Mouse (Mus musculus) forebrain, embryonic 16.5 days (tissue): ENCODE data around the gene Ltf. TPM values are rescaled to one million over a fixed set of nuclear protein-coding genes. Genes with fewer than 3 reads are reported as not detected.

ENCODE experiments used
- ATAC-seq: fragments of 200-750 bp; cut with Nextera tagmentation; 2 replicates; pipeline ENCODE4 v1.8.0; 2017; ENCODE audit warnings: mild to moderate bottlenecking, moderate library complexity
- H3K27ac ChIP-seq: fragments of 300-500 bp; sonication (generic); 2 replicates; pipeline ENCODE4 v1.5.1; 2014; ENCODE audit warnings: low read length, control low read depth
- H3K27me3 ChIP-seq: fragments of 300-500 bp; sonication (generic); replicated peaks from 2 replicates; pipeline ENCODE4 v1.6.1; 2014; ENCODE audit warnings: low read length; ENCODE audit not compliant: control insufficient read depth, insufficient read depth
- H3K36me3 ChIP-seq: fragments of 300-500 bp; sonication (generic); 2 replicates; pipeline ENCODE4 v1.6.1; 2014; ENCODE audit not compliant: control insufficient read depth, insufficient read depth
- H3K4me1 ChIP-seq: fragments of 300-500 bp; sonication (generic); replicated peaks from 2 replicates; pipeline ENCODE4 v1.6.1; 2014; ENCODE audit warnings: low read length; ENCODE audit not compliant: control insufficient read depth, insufficient read depth
- H3K4me2 ChIP-seq: fragments of 300-500 bp; sonication (generic); 2 replicates; pipeline ENCODE4 v1.6.1; 2014; ENCODE audit warnings: mild to moderate bottlenecking, low read length, control low read depth
- H3K4me3 ChIP-seq: fragments of 300-500 bp; sonication (generic); replicated peaks from 2 replicates; pipeline ENCODE4 v1.5.1; 2014; ENCODE audit warnings: mild to moderate bottlenecking, low read length, control low read depth
- H3K9ac ChIP-seq: fragments of 300-500 bp; sonication (generic); replicated peaks from 2 replicates; pipeline ENCODE4 v1.6.1; 2014; ENCODE audit warnings: low read depth, low read length, control low read depth
- H3K9me3 ChIP-seq: fragments of 300-500 bp; sonication (generic); 2 replicates; pipeline ENCODE4 v1.6.1; 2016; ENCODE audit warnings: low read length; ENCODE audit not compliant: control insufficient read depth
- WGBS: fragments of 180-500 bp; shearing (Covaris S2); extraction: QIAGEN DNeasy Blood & Tissue Kit; methylation state at CpG from one replicate; pipeline ENCODE4 v1.1.7; 2014; 5-methylcytosine and 5-hydroxymethylcytosine counted together
- polyA plus RNA-seq: library from polyadenylated mRNA; unstranded; fragments of >200 nt; fragmentation: Nextera tagmentation; extraction: Ambion mirVana; gene quantifications from 2 replicates; pipeline ENCODE4 v1.2.1, GENCODE M21; 2015

Ltf gene
- polyA plus RNA-seq, 1 experiment from 2014 or later: 1.4 TPM

DNA sequence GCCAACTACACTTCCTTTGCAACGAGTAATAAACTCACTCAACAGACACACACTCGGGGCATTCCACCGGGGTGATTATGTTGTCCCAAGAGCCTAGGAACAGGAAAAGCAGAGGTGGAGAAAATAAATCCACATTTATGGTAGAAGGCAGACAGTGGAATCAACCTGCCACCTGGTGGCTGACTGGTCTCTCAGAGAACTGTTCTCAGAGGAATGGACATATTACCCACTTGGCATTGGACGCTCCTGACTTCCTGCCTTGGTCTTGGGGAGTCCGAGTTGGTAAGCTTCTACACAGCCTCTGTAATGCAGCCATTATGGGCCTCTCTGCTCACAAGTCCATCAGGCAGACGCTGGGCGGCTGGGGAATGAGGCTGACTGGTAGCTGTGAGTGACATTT is 53.1 kb downstream of the Ltf start:
- H3K4me1 ChIP-seq: no peaks in the 10 kb centered on the region
- H3K4me2 ChIP-seq: no peak overlapping the region
- no peaks in the 10 kb centered on the region for H3K36me3 ChIP-seq
- WGBS: 67% methylated on average over 7 of the region's 7 CpGs
- H3K4me3 ChIP-seq: no peak overlapping the region
- H3K9me3 ChIP-seq: peaks cover 7% of the 10 kb centered on the region
- no peak overlapping the region for H3K9ac ChIP-seq
- ATAC-seq: no peak
- no peak overlapping the region for H3K27ac ChIP-seq
- H3K27me3 ChIP-seq: no peaks in the 10 kb centered on the region

DNA sequence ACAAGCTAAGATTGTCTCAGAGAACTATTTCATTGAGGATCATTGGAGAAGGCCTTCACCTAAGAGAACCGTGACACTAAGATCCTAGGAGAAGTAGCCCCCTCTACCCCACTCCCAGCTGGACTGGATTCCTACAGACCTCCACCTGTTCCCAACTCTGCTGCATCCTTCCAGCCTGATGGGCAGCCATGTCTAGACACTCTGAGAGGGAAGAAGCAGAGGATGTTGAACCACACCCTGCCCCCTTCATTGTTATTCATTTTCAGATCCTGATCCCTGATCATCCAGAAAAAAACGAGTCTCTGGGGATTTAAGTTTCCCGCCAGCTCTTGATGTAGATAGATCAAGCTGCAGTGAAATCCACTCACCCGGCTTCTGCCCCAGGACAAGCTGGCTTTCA is 53.9 kb downstream of the Ltf start:
- Histone ChIP-seq H3K27me3 (no peaks in the 10 kb centered on the region), H3K4me3 (no peak overlapping the region), H3K4me2 (no peak overlapping the region), H3K9ac (no peak overlapping the region), H3K36me3 (no peaks in the 10 kb centered on the region), H3K4me1 (no peaks in the 10 kb centered on the region), H3K9me3 (peaks cover 7% of the 10 kb centered on the region), H3K27ac (no peak overlapping the region)
- ATAC-seq: no peak
- 83% methylated on average over 4 of the region's 4 CpGs for WGBS

DNA sequence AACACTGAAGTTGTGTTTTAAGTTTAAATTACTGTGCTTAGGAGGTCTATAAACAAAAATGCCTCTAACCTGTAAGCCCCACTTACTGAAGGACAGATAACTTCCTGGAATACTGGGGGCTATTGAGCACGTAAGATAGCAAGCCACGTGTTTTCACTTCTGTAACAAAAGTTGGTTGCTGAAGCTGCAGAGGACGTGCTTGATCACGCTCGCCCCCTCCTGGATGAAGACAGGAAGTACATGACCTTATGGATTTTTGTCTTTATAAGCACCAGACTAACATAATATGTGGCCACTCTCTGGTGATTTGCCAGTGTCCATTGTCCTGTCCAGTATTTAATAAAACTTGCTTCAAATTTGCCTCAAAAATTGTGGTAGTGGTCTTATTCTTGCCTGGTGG is 58.7 kb downstream of the Ltf start:
- Histone ChIP-seq H3K9me3 (peaks cover 7% of the 10 kb centered on the region), H3K27me3 (no peaks in the 10 kb centered on the region), H3K4me1 (no peaks in the 10 kb centered on the region), H3K4me3 (no peak overlapping the region), H3K9ac (no peak overlapping the region), H3K4me2 (no peak overlapping the region), H3K36me3 (no peaks in the 10 kb centered on the region), H3K27ac (no peak overlapping the region)
- 64% methylated on average over 5 of the region's 5 CpGs for WGBS
- no peak for ATAC-seq

DNA sequence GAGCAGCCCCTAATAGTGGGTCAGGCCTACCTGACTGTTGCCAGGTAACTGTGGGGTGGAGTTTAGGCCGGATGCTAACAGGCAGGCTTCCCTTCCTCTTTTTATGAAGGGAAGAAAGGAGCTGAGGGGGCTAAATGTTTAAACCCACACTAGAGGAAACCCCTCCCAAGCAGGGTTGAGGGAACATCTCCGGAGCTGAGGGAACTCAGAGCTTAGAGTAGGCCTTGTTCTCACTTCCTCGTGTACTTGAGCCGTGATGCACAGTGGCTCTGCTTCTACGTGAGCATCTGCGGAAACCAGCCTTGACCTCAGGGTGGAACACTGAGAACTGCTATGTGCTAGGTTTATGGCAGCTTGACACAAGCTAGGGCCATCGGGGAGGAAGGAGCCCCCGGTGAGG is 61.7 kb downstream of the Ltf start:
- Histone ChIP-seq H3K27ac (no peak overlapping the region), H3K4me1 (no peaks in the 10 kb centered on the region), H3K36me3 (no peaks in the 10 kb centered on the region), H3K9ac (no peak overlapping the region), H3K4me2 (no peak overlapping the region), H3K27me3 (no peaks in the 10 kb centered on the region), H3K4me3 (no peak overlapping the region), H3K9me3 (no peaks in the 10 kb centered on the region)
- 96% methylated on average over 8 of the region's 8 CpGs for WGBS
- ATAC-seq: no peak

DNA sequence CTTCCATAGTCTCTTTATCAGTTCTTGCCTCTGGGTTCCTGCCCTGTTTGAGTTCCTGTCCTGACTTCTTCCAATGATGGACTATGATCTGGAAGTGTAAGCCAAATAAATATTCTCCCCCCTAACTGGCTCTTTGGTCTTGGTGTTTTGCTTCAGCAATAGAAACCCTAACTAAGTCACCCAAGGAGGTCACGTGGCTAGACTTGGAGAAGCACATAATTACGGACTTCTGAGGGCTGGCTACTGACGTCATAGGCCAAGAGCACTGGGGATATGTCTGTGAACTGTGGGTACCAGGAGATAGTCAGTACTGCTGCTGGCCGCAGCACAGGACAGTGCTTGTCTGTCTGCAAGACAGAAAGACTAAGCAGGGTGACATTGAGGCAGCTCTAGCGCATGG is 62.7 kb downstream of the Ltf start:
- no peaks in the 10 kb centered on the region for H3K27me3 ChIP-seq
- no peaks in the 10 kb centered on the region for H3K9me3 ChIP-seq
- no peak overlapping the region for H3K4me2 ChIP-seq
- H3K27ac ChIP-seq: no peak overlapping the region
- 89% methylated on average over 5 of the region's 5 CpGs for WGBS
- no peaks in the 10 kb centered on the region for H3K36me3 ChIP-seq
- ATAC-seq: no peak
- H3K4me1 ChIP-seq: no peaks in the 10 kb centered on the region
- H3K9ac ChIP-seq: no peak overlapping the region
- no peak overlapping the region for H3K4me3 ChIP-seq

DNA sequence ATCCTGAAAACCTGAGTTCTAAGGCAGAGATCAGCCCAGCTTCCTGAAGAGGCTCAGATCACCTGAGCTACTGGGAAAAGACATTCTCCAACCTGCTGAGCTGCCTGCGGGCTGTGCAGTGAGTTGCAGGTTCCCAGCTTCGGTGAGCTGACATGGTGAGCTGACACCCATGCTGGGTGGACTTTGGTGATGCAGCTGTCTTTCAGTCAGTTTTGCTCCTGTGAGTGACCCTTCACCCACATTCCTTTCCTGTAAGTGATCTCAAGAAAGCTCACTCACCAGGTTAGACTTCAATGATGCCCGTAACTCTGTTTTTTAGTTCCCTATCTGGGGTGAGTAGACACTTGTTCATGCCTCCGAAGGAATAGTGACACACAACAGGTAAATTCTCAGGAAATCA is 66.3 kb downstream of the Ltf start:
- H3K27me3 ChIP-seq: 0 out of 2 replicates have a peak, but pooled peaks cover 2% of the 10 kb centered on the region
- H3K9me3 ChIP-seq: no peaks in the 10 kb centered on the region
- ATAC-seq: no peak
- H3K27ac ChIP-seq: no peak overlapping the region
- H3K4me2 ChIP-seq: no peak overlapping the region
- WGBS: 70% methylated on average over 4 of the region's 4 CpGs
- no peaks in the 10 kb centered on the region; the same call in 1 of the 2 replicates for H3K4me1 ChIP-seq
- H3K9ac ChIP-seq: no peak overlapping the region
- no peak overlapping the region for H3K4me3 ChIP-seq
- no peaks in the 10 kb centered on the region for H3K36me3 ChIP-seq

DNA sequence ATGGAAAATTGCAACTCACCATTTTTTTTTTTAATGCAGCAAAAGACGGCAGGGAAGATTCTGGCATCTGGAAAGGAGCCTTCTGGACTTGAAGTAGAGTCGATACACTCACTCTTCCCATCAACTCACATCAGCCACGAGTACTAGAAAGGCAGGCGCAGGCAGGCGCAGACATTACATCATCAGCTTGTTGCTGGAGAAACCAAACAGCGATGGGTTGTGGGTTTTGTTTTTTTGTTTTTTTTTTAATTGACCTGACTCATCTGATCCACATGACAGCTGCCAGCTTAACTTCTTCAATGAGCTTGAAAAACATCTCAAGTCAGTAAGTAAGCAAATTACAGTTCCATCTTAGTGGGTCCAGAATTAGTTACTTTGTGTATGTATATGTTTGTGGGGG is 67.1 kb downstream of the Ltf start:
- Histone ChIP-seq H3K9ac (no peak overlapping the region), H3K9me3 (no peaks in the 10 kb centered on the region), H3K27me3 (0 out of 2 replicates have a peak, but pooled peaks cover 2% of the 10 kb centered on the region), H3K27ac (no peak overlapping the region), H3K4me1 (no peaks in the 10 kb centered on the region; the same call in 1 of the 2 replicates), H3K4me3 (no peak overlapping the region), H3K36me3 (no peaks in the 10 kb centered on the region), H3K4me2 (no peak overlapping the region)
- ATAC-seq: no peak
- 56% methylated on average over 6 of the region's 6 CpGs for WGBS

DNA sequence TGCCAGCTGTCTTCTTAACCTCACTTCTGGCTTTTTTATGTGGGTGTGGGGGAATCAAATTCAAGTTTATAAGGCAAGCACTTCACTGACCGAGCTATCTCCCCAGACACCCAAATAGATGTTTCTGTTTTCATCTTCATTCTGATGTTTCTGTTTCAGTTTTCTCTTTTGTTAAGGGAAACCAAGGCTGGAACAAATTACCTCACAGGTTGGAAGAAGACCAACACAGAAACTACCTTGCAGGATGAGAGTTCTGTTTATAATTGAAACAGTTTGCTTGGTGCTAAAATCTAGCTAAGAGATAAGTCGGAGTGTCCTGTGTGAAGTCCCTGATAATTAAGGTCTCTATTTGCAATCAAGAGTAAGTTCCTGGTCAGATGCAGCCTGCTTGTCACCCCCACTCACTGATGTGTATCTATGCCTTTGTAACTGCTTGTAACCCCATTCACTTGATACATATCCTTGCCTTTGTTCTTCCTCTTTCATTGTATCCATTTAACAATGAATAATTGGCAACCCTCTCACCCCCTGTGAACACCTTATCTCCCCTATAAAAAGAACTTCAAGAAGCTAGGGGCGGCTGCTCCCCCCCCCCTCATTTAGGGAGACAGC is 68.0 kb downstream of the Ltf start:
- Histone ChIP-seq H3K4me1 (no peaks in the 10 kb centered on the region; the same call in 1 of the 2 replicates), H3K9me3 (no peaks in the 10 kb centered on the region), H3K4me3 (no peak overlapping the region), H3K36me3 (no peaks in the 10 kb centered on the region), H3K27me3 (0 out of 2 replicates have a peak, but pooled peaks cover 2% of the 10 kb centered on the region), H3K4me2 (no peak overlapping the region), H3K27ac (no peak overlapping the region), H3K9ac (no peak overlapping the region)
- WGBS: 25% methylated on average over 3 of the region's 3 CpGs
- no peak for ATAC-seq

DNA sequence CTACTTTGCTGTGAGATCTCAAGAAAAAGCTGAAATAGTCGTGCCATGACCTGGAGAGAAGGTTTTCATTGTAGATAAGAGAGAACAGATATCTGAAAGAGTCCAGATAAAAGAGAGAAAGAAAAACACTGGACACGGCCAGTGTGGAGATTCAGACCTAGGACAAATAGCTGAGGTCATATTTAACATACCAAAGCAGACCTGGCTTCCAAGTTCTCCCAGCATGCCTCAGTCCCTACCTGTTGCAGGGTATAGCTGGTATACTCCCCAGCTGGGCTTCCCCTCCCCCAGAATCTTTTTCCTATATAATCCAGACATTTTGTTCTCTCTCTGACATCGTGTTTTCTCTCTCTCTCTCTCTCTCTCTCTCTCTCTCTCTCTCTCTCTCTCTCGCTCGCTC is 68.9 kb downstream of the Ltf start:
- Histone ChIP-seq H3K36me3 (no peaks in the 10 kb centered on the region), H3K9ac (no peak overlapping the region), H3K27me3 (0 out of 2 replicates have a peak, but pooled peaks cover 2% of the 10 kb centered on the region), H3K4me2 (no peak overlapping the region), H3K9me3 (no peaks in the 10 kb centered on the region), H3K4me1 (no peaks in the 10 kb centered on the region; the same call in 1 of the 2 replicates), H3K27ac (no peak overlapping the region), H3K4me3 (no peak overlapping the region)
- ATAC-seq: no peak
- 11% methylated on average over 5 of the region's 5 CpGs for WGBS

DNA sequence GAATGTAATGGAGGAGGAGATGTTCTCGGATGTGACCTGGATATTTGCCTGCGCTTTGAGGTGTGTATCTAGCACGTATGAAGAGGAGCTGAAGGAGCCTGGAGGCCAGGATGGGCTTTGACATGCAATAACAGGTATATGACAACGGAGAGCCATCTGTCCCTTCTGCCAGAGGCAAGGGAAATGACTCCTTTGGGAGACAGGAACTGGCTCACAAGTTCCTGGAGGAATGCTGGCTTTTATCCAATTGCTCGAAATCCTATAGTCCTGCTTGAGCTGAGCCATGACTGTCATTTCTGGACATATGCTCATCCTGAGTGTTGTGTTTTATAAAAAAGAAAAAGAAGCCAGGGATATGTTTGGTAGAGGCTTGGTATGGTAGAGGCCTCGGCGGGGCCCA is 69.8 kb downstream of the Ltf start:
- Histone ChIP-seq H3K4me2 (no peak overlapping the region), H3K4me3 (no peak overlapping the region), H3K27me3 (0 out of 2 replicates have a peak, but pooled peaks cover 2% of the 10 kb centered on the region), H3K27ac (no peak overlapping the region), H3K9ac (no peak overlapping the region), H3K9me3 (no peaks in the 10 kb centered on the region), H3K4me1 (no peaks in the 10 kb centered on the region; the same call in 1 of the 2 replicates), H3K36me3 (no peaks in the 10 kb centered on the region)
- 36% methylated on average over 7 of the region's 7 CpGs for WGBS
- ATAC-seq: no peak
